Mouse (Mus musculus) MEL (cell line): ENCODE results near the gene Cyp1a2. TPM values are rescaled to one million over a fixed set of nuclear protein-coding genes. Genes with fewer than 3 reads are reported as not detected.

Experiments
- DNase-seq: peaks from one replicate; pipeline ENCODE4 v3.0.0; 2011; ENCODE audit warnings: low read depth, low spot score
- H3K27ac ChIP-seq: 2 replicates; pipeline ENCODE4 v1.5.1; 2012; ENCODE audit warnings: low read depth, mild to moderate bottlenecking, control low read depth, low read length, moderate library complexity; ENCODE audit not compliant: control insufficient read depth
- H3K27me3 ChIP-seq, 2 experiments: fragments of 150-350 bp in 1 of 2; sonication (generic) in 1 of 2; 2 replicates each; pipeline ENCODE4 v1.6.1; 2012; ENCODE audit warnings: low read length in 2 of 2, mild to moderate bottlenecking in 2 of 2, improper control_type of control experiment in 1 of 2, moderate library complexity in 1 of 2; ENCODE audit not compliant: insufficient read depth in 2 of 2, control insufficient read depth in 1 of 2
- H3K36me3 ChIP-seq, 2 experiments: 2 replicates each; pipeline ENCODE4 v1.6.1; 2012 to 2014; ENCODE audit warnings: low read length in 2 of 2, improper control_type of control experiment in 1 of 2, inconsistent platforms in 1 of 2, mild to moderate bottlenecking in 1 of 2; ENCODE audit not compliant: insufficient read depth in 2 of 2, control insufficient read depth in 1 of 2
- H3K4me1 ChIP-seq, 2 experiments: fragments of 150-350 bp in 1 of 2; sonication (generic) in 1 of 2; 2 replicates each; pipeline ENCODE4 v1.6.1; 2012; ENCODE audit warnings: low read length in 2 of 2, improper control_type of control experiment in 1 of 2, mild to moderate bottlenecking in 1 of 2; ENCODE audit not compliant: insufficient read depth in 2 of 2, control insufficient read depth in 1 of 2
- H3K4me3 ChIP-seq, 2 experiments: fragments of 150-350 bp in 1 of 2; sonication (generic) in 1 of 2; 2 replicates each; pipeline ENCODE4 v1.5.1; 2012; ENCODE audit warnings: low read depth in 2 of 2, low read length in 2 of 2, mild to moderate bottlenecking in 2 of 2, moderate library complexity in 2 of 2, control low read depth in 1 of 2, improper control_type of control experiment in 1 of 2; ENCODE audit not compliant: control insufficient read depth in 1 of 2, insufficient read depth in 1 of 2
- H3K79me2 ChIP-seq: 2 replicates; pipeline ENCODE4 v1.6.1; 2012; ENCODE audit warnings: mild to moderate bottlenecking, low read length, moderate library complexity; ENCODE audit not compliant: control insufficient read depth, poor library complexity, insufficient read depth
- H3K9ac ChIP-seq: 2 replicates; pipeline ENCODE4 v1.6.1; 2012; ENCODE audit warnings: low read depth, mild to moderate bottlenecking, control low read depth, low read length, moderate library complexity; ENCODE audit not compliant: control insufficient read depth, poor library complexity, severe bottlenecking
- H3K9me3 ChIP-seq: fragments of 150-350 bp; sonication (generic); replicated peaks from 2 replicates; pipeline ENCODE4 v1.6.1; 2012; ENCODE audit warnings: mild to moderate bottlenecking, low read length, improper control_type of control experiment, moderate library complexity; ENCODE audit not compliant: insufficient read depth
- BHLHE40 ChIP-seq: IDR thresholded peaks from 2 replicates; pipeline ENCODE4 v1.6.1; 2012; ENCODE audit warnings: low read depth, mild to moderate bottlenecking, inconsistent platforms, low read length, improper control_type of control experiment, borderline replicate concordance
- CTCF ChIP-seq, 3 experiments: IDR thresholded peaks in 2 of 3; conservative IDR thresholded peaks in 1 of 3; 2 replicates each; pipeline ENCODE4 v1.5.1; 2011 to 2012; ENCODE audit warnings: low read length in 3 of 3, low read depth in 2 of 3, mild to moderate bottlenecking in 2 of 3, improper control_type of control experiment in 1 of 3, inconsistent platforms in 1 of 3, mixed read lengths in 1 of 3, moderate library complexity in 1 of 3; ENCODE audit not compliant: control insufficient read depth in 1 of 3, insufficient read depth in 1 of 3, poor library complexity in 1 of 3, severe bottlenecking in 1 of 3
- ELF1 ChIP-seq: IDR thresholded peaks from 2 replicates; pipeline ENCODE4 v1.6.1; 2014; ENCODE audit warnings: low read depth, mild to moderate bottlenecking, inconsistent platforms, low read length, improper control_type of control experiment, moderate library complexity
- HCFC1 ChIP-seq: IDR thresholded peaks from 2 replicates; pipeline ENCODE4 v1.6.1; 2012; ENCODE audit warnings: low read depth, mild to moderate bottlenecking, inconsistent platforms, low read length, improper control_type of control experiment, moderate library complexity
- KAT2A ChIP-seq: conservative IDR thresholded peaks from 2 replicates; pipeline ENCODE4 v1.6.1; 2012; ENCODE audit warnings: low read depth, low read length, improper control_type of control experiment, inconsistent platforms
- MYC ChIP-seq: IDR thresholded peaks from 2 replicates; pipeline ENCODE4 v1.6.1; 2011; ENCODE audit warnings: low read depth, mild to moderate bottlenecking, low read length, improper control_type of control experiment, moderate library complexity
- NRF1 ChIP-seq: IDR thresholded peaks from 2 replicates; pipeline ENCODE4 v1.6.1; 2014; ENCODE audit warnings: low read depth, mild to moderate bottlenecking, inconsistent platforms, low read length, improper control_type of control experiment, moderate library complexity; ENCODE audit not compliant: poor library complexity, insufficient read depth, severe bottlenecking
- POLR2AphosphoS2 ChIP-seq: IDR thresholded peaks from 2 replicates; pipeline ENCODE4 v1.6.1; 2011; ENCODE audit warnings: low read length, improper control_type of control experiment
- POLR2AphosphoS5 ChIP-seq: IDR thresholded peaks from 2 replicates; pipeline ENCODE4 v1.6.1; 2012; ENCODE audit warnings: low read depth, borderline replicate concordance, mild to moderate bottlenecking, inconsistent platforms, low read length, moderate library complexity, mixed read lengths
- RCOR1 ChIP-seq: IDR thresholded peaks from 2 replicates; pipeline ENCODE4 v1.6.1; 2012; ENCODE audit warnings: low read depth, mild to moderate bottlenecking, inconsistent platforms, low read length, improper control_type of control experiment
- TBP ChIP-seq: IDR thresholded peaks from 2 replicates; pipeline ENCODE4 v1.8.0; 2011; ENCODE audit warnings: low read depth, low read length, improper control_type of control experiment
- UBTF ChIP-seq: IDR thresholded peaks from 2 replicates; pipeline ENCODE4 v1.6.1; 2012; ENCODE audit warnings: low read depth, mild to moderate bottlenecking, inconsistent platforms, low read length, improper control_type of control experiment, moderate library complexity, borderline replicate concordance; ENCODE audit not compliant: insufficient read depth
- USF1 ChIP-seq: IDR thresholded peaks from 2 replicates; pipeline ENCODE4 v1.6.1; 2014; ENCODE audit warnings: low read depth, mild to moderate bottlenecking, inconsistent platforms, low read length, improper control_type of control experiment, moderate library complexity
- USF2 ChIP-seq, 2 experiments: IDR thresholded peaks; 2 replicates each; pipeline ENCODE4 v1.6.1; 2011 to 2012; ENCODE audit warnings: improper control_type of control experiment in 2 of 2, low read length in 2 of 2, borderline replicate concordance in 1 of 2, inconsistent platforms in 1 of 2, low read depth in 1 of 2, mild to moderate bottlenecking in 1 of 2; ENCODE audit not compliant: insufficient read depth in 1 of 2
- ZC3H11A ChIP-seq: IDR thresholded peaks from 2 replicates; pipeline ENCODE4 v1.6.1; 2012; ENCODE audit warnings: low read depth, mild to moderate bottlenecking, inconsistent platforms, low read length, improper control_type of control experiment
- ZMIZ1 ChIP-seq: IDR thresholded peaks from 2 replicates; pipeline ENCODE4 v1.6.1; 2012; ENCODE audit warnings: low read depth, mild to moderate bottlenecking, inconsistent platforms, low read length, improper control_type of control experiment, moderate library complexity
- polyA plus RNA-seq, 2 experiments: library from polyadenylated mRNA; stranded (reverse) in 1 of 2; unstranded in 1 of 2; fragments of >175 nt in 1 of 2; fragments of >200 nt in 1 of 2; gene quantifications; 2 replicates each; pipeline versions ENCODE4 v1.2.1 to v1.2.4; 2012; ENCODE audit warnings: low replicate concordance in 2 of 2, low read depth in 1 of 2; ENCODE audit not compliant: insufficient read length in 2 of 2, insufficient read depth in 1 of 2, missing spikeins in 1 of 2
- total RNA-seq: library from RNA; depleted of rRNA; stranded (reverse); fragments of 300-350 nt; gene quantifications from 2 replicates; pipeline ENCODE4 v1.2.3, GENCODE M21; 2012; rRNA removed

Gene Cyp1a2
- not detected in 2 replicates for total RNA-seq
- not detected for polyA plus RNA-seq

DNA sequence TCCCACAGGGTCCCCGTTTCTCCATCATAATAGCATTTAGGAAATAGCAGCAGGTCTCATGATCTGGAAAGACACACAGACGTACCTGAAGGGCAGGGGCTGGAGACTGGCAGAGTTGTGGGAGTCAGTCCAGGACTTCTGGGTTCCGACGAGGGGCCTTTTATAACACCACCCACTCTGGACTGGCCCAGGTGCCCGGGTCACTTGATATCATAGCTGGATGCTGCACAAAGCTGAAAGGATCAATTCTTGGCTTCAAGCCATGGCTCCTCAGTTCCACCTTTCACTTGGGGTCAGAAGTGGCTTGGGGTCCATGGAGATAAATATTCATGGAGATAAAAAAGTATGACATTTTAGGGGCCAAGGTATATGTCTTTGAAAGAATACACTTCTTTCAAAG is at the start of gene Cyp1a2:
Cyp1a2 (minus strand) TSS at position 184 of the 400 bp plus-strand sequence.
- no peaks in the 10 kb centered on the region for H3K4me1 ChIP-seq
- H3K79me2 ChIP-seq, result no peaks in the 10 kb centered on the region
- H3K9me3 ChIP-seq, result no peaks in the 10 kb centered on the region
- no peak within 1 kb of the TSS for H3K9ac ChIP-seq
- H3K27me3 ChIP-seq, result peaks cover 11 to 26% of the 10 kb centered on the region in 2 experiments
- TF ChIP-seq HCFC1, result no peak
- no peak for TF ChIP-seq NRF1
- no peak for TF ChIP-seq RCOR1
- no peak for TF ChIP-seq MYC
- no peak for TF ChIP-seq BHLHE40
- no peak for TF ChIP-seq POLR2AphosphoS2
- no peak for TF ChIP-seq ZMIZ1
- no peak for TF ChIP-seq USF1
- no peak for TF ChIP-seq UBTF
- TF ChIP-seq ELF1, result no peak
- TF ChIP-seq KAT2A, result no peak
- no peak for TF ChIP-seq CTCF (IDR thresholded peaks at IDR 0.05 in 2 of 3, conservative IDR thresholded peaks at IDR 0.05 in 1 of 3; ENCODE audit: control insufficient read depth in 1 of 3, insufficient read depth in 1 of 3, low read depth in 2 of 3, low read length in 3 of 3, poor library complexity in 1 of 3, severe bottlenecking in 1 of 3)
- TF ChIP-seq USF2 (IDR thresholded peaks at IDR 0.05; ENCODE audit: borderline replicate concordance in 1 of 2, insufficient read depth in 1 of 2, low read depth in 1 of 2, low read length in 2 of 2), result no peak
- TF ChIP-seq POLR2AphosphoS5, result no peak
- TF ChIP-seq ZC3H11A, result no peak
- H3K36me3 ChIP-seq, result no peaks in the 10 kb centered on the region
- no peak for DNase-seq
- no peak within 1 kb of the TSS for H3K27ac ChIP-seq
- no peak within 1 kb of the TSS for H3K4me3 ChIP-seq

DNA sequence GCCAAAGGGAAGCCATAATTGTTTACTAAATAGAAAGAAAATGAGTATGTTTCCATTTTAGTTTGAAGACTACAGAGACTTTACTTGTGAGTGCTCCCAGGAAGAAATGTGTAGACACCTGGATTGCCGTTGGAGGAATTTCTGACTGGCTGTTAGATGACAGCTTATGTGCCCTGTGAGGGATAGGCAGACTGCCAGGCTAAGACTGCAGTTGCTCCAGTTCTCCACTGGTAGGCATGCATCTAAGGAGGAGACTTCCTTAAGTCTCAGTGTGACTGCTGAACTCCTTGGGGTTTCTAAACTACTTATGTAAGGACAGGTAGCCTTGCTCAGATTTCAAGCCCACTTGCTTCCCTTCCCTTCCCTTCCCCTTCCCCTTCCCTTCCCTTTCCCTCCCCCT is 44.8 kb upstream of the Cyp1a2 start:
- Histone ChIP-seq H3K4me3 (no peak overlapping the region), H3K4me1 (no peaks in the 10 kb centered on the region), H3K79me2 (peaks cover 8% of the 10 kb centered on the region; the same call in 1 of the 2 replicates), H3K9ac (no peak overlapping the region), H3K27me3 (no peaks in the 10 kb centered on the region), H3K36me3 (peaks cover 0 to 22% of the 10 kb centered on the region in 2 experiments; a peak in 2 of 4 replicates)
- TF ChIP-seq TBP, result no peak
- peak in 2 of 3 experiments; percentile 5 to 18; a peak in 2 of 6 replicates for TF ChIP-seq CTCF (IDR thresholded peaks at IDR 0.05 in 2 of 3, conservative IDR thresholded peaks at IDR 0.05 in 1 of 3; ENCODE audit: control insufficient read depth in 1 of 3, insufficient read depth in 1 of 3, low read depth in 2 of 3, low read length in 3 of 3, poor library complexity in 1 of 3, severe bottlenecking in 1 of 3)
- TF ChIP-seq, all 39 proteins: peak for 1
- H3K27ac ChIP-seq, result no peak overlapping the region
- peak; percentile 31 for DNase-seq
- H3K9me3 ChIP-seq, result no peaks in the 10 kb centered on the region
